Mouse (Mus musculus) heart, postnatal 0 days (tissue): ENCODE data around the gene Lck. TPM values are rescaled to one million over a fixed set of nuclear protein-coding genes. Genes with fewer than 3 reads are reported as not detected.
"Not testable (repeated sequence)": the region's sequence is repeated elsewhere in the genome, so short reads cannot be mapped to it uniquely, and the experiment has no call there.

ENCODE experiments used
- ATAC-seq: fragments of 200-750 bp; cut with Nextera tagmentation; 2 replicates; pipeline ENCODE4 v1.8.0; 2017; ENCODE audit warnings: low read depth, moderate number of reproducible peaks, moderate library complexity; ENCODE audit not compliant: insufficient read depth
- DNase-seq: peaks from one replicate; pipeline ENCODE4 v3.0.0-alpha.2; 2016; ENCODE audit warnings: low spot score
- H3K27ac ChIP-seq: fragments of 300-500 bp; sonication (generic); 2 replicates; pipeline ENCODE4 v1.5.1; 2014; ENCODE audit warnings: low read depth, mild to moderate bottlenecking
- H3K27me3 ChIP-seq: fragments of 300-500 bp; sonication (generic); 2 replicates; pipeline ENCODE4 v1.6.1; 2014; ENCODE audit warnings: low read length, mixed read lengths; ENCODE audit not compliant: control insufficient read depth, insufficient read depth
- H3K36me3 ChIP-seq: fragments of 300-500 bp; sonication (generic); replicated peaks from 2 replicates; pipeline ENCODE4 v1.6.1; 2014; ENCODE audit warnings: low read length, mixed read lengths; ENCODE audit not compliant: control insufficient read depth, insufficient read depth
- H3K4me1 ChIP-seq: fragments of 300-500 bp; sonication (generic); 2 replicates; pipeline ENCODE4 v1.6.1; 2014; ENCODE audit warnings: antibody characterized with exemption; ENCODE audit not compliant: control insufficient read depth, insufficient read depth
- H3K4me2 ChIP-seq: fragments of 300-500 bp; sonication (generic); 2 replicates; pipeline ENCODE4 v1.6.1; 2014; ENCODE audit warnings: low read depth, mild to moderate bottlenecking, low read length, moderate library complexity
- H3K4me3 ChIP-seq: fragments of 300-500 bp; sonication (generic); 2 replicates; pipeline ENCODE4 v1.5.1; 2014; ENCODE audit warnings: low read depth, low read length
- H3K9ac ChIP-seq: fragments of 300-500 bp; sonication (generic); replicated peaks from 2 replicates; pipeline ENCODE4 v1.6.1; 2014; ENCODE audit warnings: low read depth, low read length, mixed read lengths
- H3K9me3 ChIP-seq: fragments of 300-500 bp; sonication (generic); replicated peaks from 2 replicates; pipeline ENCODE4 v1.6.1; 2016; ENCODE audit warnings: low read length; ENCODE audit not compliant: control insufficient read depth
- CTCF ChIP-seq: IDR thresholded peaks from 2 replicates; pipeline ENCODE4 v1.5.1; 2016; ENCODE audit warnings: antibody characterized with exemption, control low read depth, low read depth
- EP300 ChIP-seq: IDR thresholded peaks from 2 replicates; pipeline ENCODE4 v1.6.1; 2016; ENCODE audit warnings: antibody characterized with exemption, low read depth
- WGBS: fragments of 180-500 bp; shearing (Covaris S2); extraction: QIAGEN DNeasy Blood & Tissue Kit; methylation state at CpG from one replicate; pipeline ENCODE4 v1.1.7; 2014; 5-methylcytosine and 5-hydroxymethylcytosine counted together
- polyA plus RNA-seq: library from polyadenylated mRNA; unstranded; fragments of >200 nt; fragmentation: Nextera tagmentation; extraction: Ambion mirVana; gene quantifications from 2 replicates; pipeline ENCODE4 v1.2.1, GENCODE M21; 2015
- total RNA-seq: library from RNA; depleted of rRNA; stranded (reverse); fragments of >200 nt; gene quantifications from 2 replicates; pipeline ENCODE4 v1.2.3, GENCODE M21; 2014; ENCODE audit warnings: low replicate concordance

Lck gene
- total and polyA plus RNA-seq, 2 experiments from 2014 or later, result 0.71 to 2.0 TPM

- 75% methylated on average over 1 of the region's 1 CpGs for WGBS
- TF ChIP-seq EP300, result no peak
- no peak for TF ChIP-seq CTCF
- Histone ChIP-seq H3K4me3 (no peak overlapping the region), H3K4me1 (peaks cover under 1% of the 10 kb centered on the region; the same call in 1 of the 2 replicates), H3K4me2 (no peak overlapping the region), H3K36me3 (no peaks in the 10 kb centered on the region), H3K27ac (no peak overlapping the region), H3K9me3 (no peaks in the 10 kb centered on the region), H3K9ac (no peak overlapping the region), H3K27me3 (no peaks in the 10 kb centered on the region)
- DNase-seq (no peak), ATAC-seq (no peak)
Observed at GRCm38 (mm10) chr4:129550295-129550694, 23.1 kb downstream of the Lck start.

DNA sequence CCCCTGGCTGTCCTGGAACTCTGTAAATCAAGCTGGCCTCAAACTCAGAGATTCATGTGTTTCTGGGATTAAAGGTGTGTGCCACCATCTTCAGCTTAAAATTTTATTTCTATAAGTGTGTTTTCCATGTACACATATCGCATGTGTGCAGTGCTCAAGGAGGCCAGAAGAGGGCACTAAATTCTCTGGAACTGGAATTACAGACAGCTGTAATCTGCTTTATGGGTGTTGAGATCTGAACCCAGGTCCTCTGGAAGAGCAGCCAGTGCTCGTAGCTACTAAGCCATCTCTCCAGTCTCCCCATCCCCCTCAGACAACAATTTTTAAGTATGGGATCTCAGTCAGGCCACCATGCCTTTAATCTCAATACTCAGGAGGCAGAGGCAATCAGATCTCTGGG lies 24.1 kb downstream of the Lck start:
- WGBS, result 94% methylated on average over 2 of the region's 2 CpGs
- Histone ChIP-seq H3K9me3 (no peaks in the 10 kb centered on the region), H3K4me3 (no peak overlapping the region), H3K4me1 (no peaks in the 10 kb centered on the region), H3K27ac (no peak overlapping the region), H3K36me3 (no peaks in the 10 kb centered on the region), H3K9ac (no peak overlapping the region), H3K4me2 (no peak overlapping the region), H3K27me3 (no peaks in the 10 kb centered on the region)
- DNase-seq, result no peak
- TF ChIP-seq EP300 (no peak), CTCF (peak; percentile 28; the same call in 1 of the 2 replicates)
- no peak for ATAC-seq

- DNase-seq, H3K9ac ChIP-seq, H3K9me3 ChIP-seq, H3K4me1 ChIP-seq, H3K4me3 ChIP-seq, H3K36me3 ChIP-seq, H3K4me2 ChIP-seq, ATAC-seq, H3K27me3 ChIP-seq, H3K27ac ChIP-seq: not testable (repeated sequence)
- WGBS, result 79% methylated on average over 4 of the region's 4 CpGs
Observed at GRCm38 (mm10) chr4:129547631-129548030, 25.8 kb downstream of the Lck start.

DNA sequence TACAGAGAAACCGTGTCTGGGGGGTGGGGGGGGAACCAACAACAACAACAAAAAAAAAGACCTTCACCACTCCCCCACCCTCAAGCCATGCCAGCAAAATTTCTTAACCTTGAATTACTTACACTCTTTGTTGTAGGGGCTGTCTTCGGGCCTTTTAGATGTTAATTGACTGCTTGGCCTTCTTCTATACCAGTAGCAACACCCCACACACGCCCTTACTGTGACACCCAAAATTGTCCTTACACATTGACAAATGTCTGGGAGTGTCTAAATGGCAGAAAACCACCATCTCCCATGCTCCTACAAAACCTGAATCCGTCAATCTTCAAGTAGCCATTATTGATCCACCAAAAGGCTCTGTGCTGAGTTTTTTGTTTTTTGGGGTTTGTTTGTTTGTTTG lies 29.3 kb downstream of the Lck start:
- Histone ChIP-seq H3K4me2 (no peak overlapping the region), H3K9me3 (no peaks in the 10 kb centered on the region), H3K27me3 (no peaks in the 10 kb centered on the region), H3K9ac (no peak overlapping the region), H3K36me3 (no peaks in the 10 kb centered on the region), H3K4me1 (peaks cover 13% of the 10 kb centered on the region), H3K27ac (no peak overlapping the region), H3K4me3 (no peak overlapping the region)
- ATAC-seq (no peak), DNase-seq (no peak)
- TF ChIP-seq EP300 (no peak), CTCF (no peak)
- WGBS, result 89% methylated on average over 4 of the region's 4 CpGs

DNA sequence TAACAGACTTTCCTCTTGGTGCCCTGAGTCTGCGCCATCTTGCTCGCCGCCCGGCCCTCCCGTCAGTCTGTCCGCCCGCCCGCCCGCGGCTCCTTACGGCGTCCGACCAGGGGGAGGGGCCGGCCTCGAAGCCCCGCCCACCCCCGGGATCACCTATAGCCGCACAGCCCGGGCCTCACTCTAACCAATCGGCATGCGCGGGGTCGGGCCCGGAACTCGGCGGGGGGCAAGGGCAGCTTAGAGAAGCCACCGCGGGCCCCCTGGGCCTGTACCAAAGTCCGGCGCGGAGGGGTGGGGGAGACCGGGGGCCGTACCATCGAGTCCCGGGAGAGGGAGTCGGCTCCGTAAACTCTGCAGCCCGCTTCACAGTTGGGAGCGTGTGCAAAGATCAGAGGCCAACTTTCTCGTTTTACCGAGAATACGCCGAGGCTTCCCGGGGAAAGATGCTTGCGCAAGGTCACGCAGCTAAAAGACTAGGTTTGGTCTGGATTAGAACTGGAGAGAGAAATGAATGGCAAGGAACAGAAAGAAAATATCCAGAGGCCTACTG lies 30.8 kb downstream of the Lck start, which contains the start of gene Hdac1:
Hdac1 (minus strand) TSS at position 122 of the 550 bp plus-strand sequence.
- Histone ChIP-seq H3K36me3 (peaks cover 5% of the 10 kb centered on the region; the same call in 1 of the 2 replicates), H3K9ac (peak within 1 kb of the TSS; percentile 89), H3K9me3 (no peaks in the 10 kb centered on the region), H3K27me3 (no peaks in the 10 kb centered on the region), H3K4me3 (peak within 1 kb of the TSS; percentile 85), H3K27ac (peak within 1 kb of the TSS; percentile 76), H3K4me1 (peaks cover 13% of the 10 kb centered on the region), H3K4me2 (peak within 1 kb of the TSS; percentile 79)
- WGBS, result 1% methylated on average over 46 of the region's 46 CpGs
- peak; percentile 100 for ATAC-seq
- peak; percentile 76 for TF ChIP-seq EP300
- no peak for TF ChIP-seq CTCF
- DNase-seq, result peak; percentile 95
